Mouse (Mus musculus): ENCODE measurements around the gene Rbfox2.

Gene Rbfox2

GRCm38 (mm10) chr15:77144960-77145359, 161.8 kb downstream of the Rbfox2 start:
- DNase-seq (ENCODE audit: low read depth), result no peak

GRCm38 (mm10) chr15:77142787-77143186, 164.0 kb downstream of the Rbfox2 start:
- DNase-seq (ENCODE audit: low read depth), result no peak

GRCm38 (mm10) chr15:77142352-77142751, 164.5 kb downstream of the Rbfox2 start:
- no peak for DNase-seq (ENCODE audit: low read depth)

- DNase-seq (ENCODE audit: low read depth), result no peak
Observed at GRCm38 (mm10) chr15:77141711-77142110, 165.1 kb downstream of the Rbfox2 start.

- DNase-seq (ENCODE audit: low read depth), result no peak
Observed at GRCm38 (mm10) chr15:77138282-77138681, 168.5 kb downstream of the Rbfox2 start.

- no peak for DNase-seq (ENCODE audit: low read depth)
Observed at GRCm38 (mm10) chr15:77134483-77134882, 172.3 kb downstream of the Rbfox2 start.

- no peak for DNase-seq (ENCODE audit: low read depth)
Observed at GRCm38 (mm10) chr15:77129154-77129553, 177.7 kb downstream of the Rbfox2 start.

GRCm38 (mm10) chr15:77127737-77128136, 179.1 kb downstream of the Rbfox2 start:
- no peak for DNase-seq (ENCODE audit: low read depth)

- no peak for DNase-seq (ENCODE audit: low read depth)
Observed at GRCm38 (mm10) chr15:77126674-77127073, 180.1 kb downstream of the Rbfox2 start.

GRCm38 (mm10) chr15:77124372-77125117, 182.3 kb downstream of the Rbfox2 start:
- DNase-seq (ENCODE audit: low read depth), result no peak

GRCm38 (mm10) chr15:77122824-77123223, 184.0 kb downstream of the Rbfox2 start:
- no peak for DNase-seq (ENCODE audit: low read depth)

- no peak for DNase-seq (ENCODE audit: low read depth)
Observed at GRCm38 (mm10) chr15:77122208-77122607, 184.6 kb downstream of the Rbfox2 start.

- no peak for DNase-seq (ENCODE audit: low read depth)
Observed at GRCm38 (mm10) chr15:77119666-77120065, 187.1 kb downstream of the Rbfox2 start.

GRCm38 (mm10) chr15:77117209-77117608, 189.6 kb downstream of the Rbfox2 start:
- no peak for DNase-seq (ENCODE audit: low read depth)

- no peak for DNase-seq (ENCODE audit: low read depth)
Observed at GRCm38 (mm10) chr15:77116139-77116722, 190.6 kb downstream of the Rbfox2 start.

GRCm38 (mm10) chr15:77115456-77115855, 191.3 kb downstream of the Rbfox2 start:
- no peak for DNase-seq (ENCODE audit: low read depth)

- DNase-seq (ENCODE audit: low read depth), result no peak
Observed at GRCm38 (mm10) chr15:77113591-77113990, 193.2 kb downstream of the Rbfox2 start.

- DNase-seq (ENCODE audit: low read depth), result no peak
Observed at GRCm38 (mm10) chr15:77112378-77112777, 194.4 kb downstream of the Rbfox2 start.

- DNase-seq (ENCODE audit: low read depth), result no peak
Observed at GRCm38 (mm10) chr15:77111924-77112323, 194.9 kb downstream of the Rbfox2 start.

- DNase-seq (ENCODE audit: low read depth), result no peak
Observed at GRCm38 (mm10) chr15:77110452-77110851, 196.4 kb downstream of the Rbfox2 start.

- DNase-seq (ENCODE audit: low read depth), result no peak
Observed at GRCm38 (mm10) chr15:77107169-77107908, 199.5 kb downstream of the Rbfox2 start.

GRCm38 (mm10) chr15:77105273-77105672, 201.5 kb downstream of the Rbfox2 start:
- no peak for DNase-seq (ENCODE audit: low read depth)

Measured in naive thymus-derived CD4-positive, alpha-beta T cell, adult 2 months (primary cell).